In the genomic region with DNA sequence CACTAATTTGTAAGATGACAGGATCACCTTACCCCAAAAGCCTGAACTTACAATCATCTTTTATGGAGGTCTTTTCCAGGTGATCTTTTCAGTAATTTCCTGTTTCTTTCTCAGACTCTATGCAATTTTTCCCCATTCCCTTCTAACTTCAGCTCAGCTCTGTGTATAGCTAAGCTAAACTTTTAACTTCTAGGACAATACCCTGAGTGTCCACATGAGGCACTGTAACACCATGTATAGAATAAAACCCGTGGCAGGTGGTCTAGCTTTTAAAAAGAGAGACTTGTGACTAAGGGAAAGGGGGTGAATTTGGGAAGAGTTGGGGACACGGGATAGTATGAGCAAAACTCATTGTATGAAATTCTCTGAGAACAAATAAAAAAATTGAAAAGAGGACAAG, we compare ENCODE assay signal across 10 mouse cellular contexts. TPM values are rescaled to one million over a fixed set of nuclear protein-coding genes. Genes with fewer than 3 reads are reported as not detected.
DNase-seq lines count a peak whose midpoint lies in the region; ATAC-seq and TF ChIP-seq lines count a peak whose summit lies in the region.
"Had no signal": no experiment of that assay in that cellular context is flagged by ENCODE, and none has a peak within 500 bp of the region (broad histone marks: within the 10 kb centered on the region; RNA-seq: fewer than 3 reads in every experiment).

No protein-coding gene starts in this region.

- no peaks in the 10 kb centered on the region for H3K36me3 ChIP-seq in hindbrain, embryonic 16.5 days (ENCODE audit: control insufficient read depth, insufficient read depth, low read length)
- no peaks in the 10 kb centered on the region for H3K36me3 ChIP-seq in neural tube, embryonic 15.5 days
- H3K36me3 ChIP-seq: neural tube, embryonic 12.5 days had no signal

- ATAC-seq in hindbrain, embryonic 16.5 days, result peak; percentile 85
- peak; percentile 61; the same call in 1 of the 2 replicates for ATAC-seq in neural tube, embryonic 15.5 days (ENCODE audit: low FRiP score)

- H3K9me3 ChIP-seq in hindbrain, embryonic 16.5 days (ENCODE audit: control insufficient read depth, low read length), result no peaks in the 10 kb centered on the region
- no peaks in the 10 kb centered on the region for H3K9me3 ChIP-seq in neural tube, embryonic 15.5 days (replicated peaks)
- H3K9me3 ChIP-seq: neural tube, embryonic 12.5 days had no signal

- no peak for TF ChIP-seq POLR2A in brain, embryonic 14.5 days (IDR thresholded peaks at IDR 0.05; ENCODE audit: borderline replicate concordance, extremely low read depth, insufficient read depth, insufficient read length, poor library complexity, severe bottlenecking)

- no peaks in the 10 kb centered on the region for H3K4me1 ChIP-seq in hindbrain, embryonic 16.5 days (ENCODE audit: control insufficient read depth, insufficient read depth, low read depth, low read length)
- H3K4me1 ChIP-seq in neural tube, embryonic 15.5 days, result no peaks in the 10 kb centered on the region
- H3K4me1 ChIP-seq: neural tube, embryonic 12.5 days had no signal

- no peak overlapping the region for H3K9ac ChIP-seq in hindbrain, embryonic 16.5 days (ENCODE audit: low read depth, low read length)
- H3K9ac ChIP-seq in neural tube, embryonic 15.5 days (replicated peaks), result no peak overlapping the region
- H3K9ac ChIP-seq: neural tube, embryonic 12.5 days had no signal

- DNase-seq in adrenal gland, adult 2 months, result peak; percentile 21
- DNase-seq in adrenal gland, postnatal 25 days, result no peak
- DNase-seq in layer of hippocampus, adult 9-10 months (ENCODE audit: low spot score), result peak; percentile 37
- DNase-seq in layer of hippocampus, adult 9-11 months, result no peak
- DNase-seq in brain, embryonic 14.5 days (ENCODE audit: low read depth), result peak; percentile 60
- DNase-seq in thymus, postnatal 4 days, result no peak

- H3K27me3 ChIP-seq in hindbrain, embryonic 16.5 days (replicated peaks; ENCODE audit: control insufficient read depth, insufficient read depth, low read length), result no peaks in the 10 kb centered on the region
- no peaks in the 10 kb centered on the region for H3K27me3 ChIP-seq in neural tube, embryonic 15.5 days (replicated peaks)
- H3K27me3 ChIP-seq: neural tube, embryonic 12.5 days had no signal

- WGBS in hindbrain, embryonic 16.5 days, result 26% methylated on average over 2 of the region's 2 CpGs
- 18% methylated on average over 2 of the region's 2 CpGs for WGBS in neural tube, embryonic 15.5 days

- H3K4me3 ChIP-seq in hindbrain, embryonic 16.5 days (ENCODE audit: low read length), result no peak overlapping the region
- no peak overlapping the region for H3K4me3 ChIP-seq in neural tube, embryonic 15.5 days (replicated peaks)
- H3K4me3 ChIP-seq: neural tube, embryonic 12.5 days had no signal

- H3K27ac ChIP-seq in hindbrain, embryonic 16.5 days (ENCODE audit: low read depth, low read length), result no peak overlapping the region
- H3K27ac ChIP-seq in neural tube, embryonic 15.5 days (replicated peaks), result no peak overlapping the region
- H3K27ac ChIP-seq: neural tube, embryonic 12.5 days had no signal

- TF ChIP-seq CTCF in brain, embryonic 14.5 days (IDR thresholded peaks at IDR 0.05; ENCODE audit: borderline replicate concordance, extremely low read depth, insufficient read depth, insufficient read length), result peak; percentile 50; the same call in 1 of the 2 replicates

- H3K4me2 ChIP-seq in hindbrain, embryonic 16.5 days (ENCODE audit: low read length), result no peak overlapping the region
- no peak overlapping the region for H3K4me2 ChIP-seq in neural tube, embryonic 15.5 days
- H3K4me2 ChIP-seq: neural tube, embryonic 12.5 days had no signal

RNA-seq across cellular contexts. Expression of gene Zim1, which starts 36.6 kb away (rescaled TPM):
- 1 to 10 TPM; 3.2 to 4.3 TPM for total RNA-seq in adrenal gland, adult 2 months (2021)
- 0.29 and 0.36 TPM in 2 replicates for polyA plus RNA-seq in adrenal gland, adult 2 months (2012; rRNA removed)
- total RNA-seq in adrenal gland, postnatal 25 days (2021), result 5.5 and 5.8 TPM in 2 replicates
- 13.2 and 18.1 TPM in 2 replicates for polyA plus RNA-seq in brain, embryonic 14.5 days (2012; rRNA removed)
- 6.9 and 9.5 TPM in 2 replicates for polyA plus RNA-seq in hindbrain, embryonic 16.5 days (2015; fragmentation: Nextera tagmentation; extraction: Ambion mirVana)
- polyA plus RNA-seq in neural tube, embryonic 15.5 days (2015; fragmentation: Nextera tagmentation; extraction: Ambion mirVana), result 5.7 and 7.2 TPM in 2 replicates
- total RNA-seq: common myeloid progenitor, adult 5-6 weeks had no signal

Comparison
In these comparisons a context has a peak if more than half of its experiments do, and no peak if none do; other contexts are left out.
1. DNase-seq: peak in adrenal gland, adult 2 months (single experiment), layer of hippocampus, adult 9-10 months (single experiment) and brain, embryonic 14.5 days (single experiment); none in adrenal gland, postnatal 25 days (single experiment), layer of hippocampus, adult 9-11 months (single experiment) and thymus, postnatal 4 days (single experiment).